Mouse (Mus musculus) kidney, adult 2 months (tissue): Measurements from ENCODE around the gene Tob1. TPM values are rescaled to one million over a fixed set of nuclear protein-coding genes. Genes with fewer than 3 reads are reported as not detected.

Experiments used
- DNase-seq: peaks from one replicate; pipeline ENCODE4 v3.0.0; 2021
- H3K27ac ChIP-seq: fragments of 200-500 bp; 2 replicates; pipeline ENCODE4 v1.5.1; 2012; ENCODE audit warnings: low read depth, low read length, control low read depth, inconsistent platforms; ENCODE audit not compliant: insufficient read depth
- H3K27me3 ChIP-seq: fragments of 200-500 bp; replicated peaks from 2 replicates; pipeline ENCODE4 v1.6.1; 2012; ENCODE audit warnings: mild to moderate bottlenecking, moderate library complexity, low read length, inconsistent platforms; ENCODE audit not compliant: control insufficient read depth, insufficient read depth
- H3K36me3 ChIP-seq: fragments of 200-500 bp; 2 replicates; pipeline ENCODE4 v1.6.1; 2012; ENCODE audit warnings: mild to moderate bottlenecking, moderate library complexity, low read length, inconsistent platforms; ENCODE audit not compliant: control insufficient read depth, insufficient read depth
- H3K4me1 ChIP-seq: fragments of 200-500 bp; 2 replicates; pipeline ENCODE4 v1.6.1; 2011; ENCODE audit warnings: low read length; ENCODE audit not compliant: control insufficient read depth, insufficient read depth
- H3K4me3 ChIP-seq: fragments of 200-500 bp; 2 replicates; pipeline ENCODE4 v1.5.1; 2011; ENCODE audit warnings: mild to moderate bottlenecking, low read depth, low read length, control low read depth; ENCODE audit not compliant: insufficient read depth
- CTCF ChIP-seq: fragments of 200-500 bp; conservative IDR thresholded peaks from 2 replicates; pipeline ENCODE4 v1.5.1; 2011; ENCODE audit warnings: low read depth, mild to moderate bottlenecking, control low read depth, low read length, moderate library complexity, mixed read lengths; ENCODE audit not compliant: insufficient read depth, insufficient read length
- POLR2A ChIP-seq: fragments of 200-500 bp; IDR thresholded peaks from one replicate; pipeline ENCODE4 v1.6.1; 2011; ENCODE audit warnings: low read depth, low read length, control low read depth
- WGBS: fragments of 180-500 bp; shearing (Covaris S2); methylation state at CpG from one replicate; pipeline ENCODE4 v1.1.7; 2018; 5-methylcytosine and 5-hydroxymethylcytosine counted together
- polyA plus RNA-seq: library from polyadenylated mRNA; depleted of rRNA; stranded (reverse); fragments of >200 nt; gene quantifications from 2 replicates; pipeline ENCODE4 v1.2.3, GENCODE M21; 2012

Gene Tob1
- polyA plus RNA-seq, 1 experiment = 45.0 TPM

DNA sequence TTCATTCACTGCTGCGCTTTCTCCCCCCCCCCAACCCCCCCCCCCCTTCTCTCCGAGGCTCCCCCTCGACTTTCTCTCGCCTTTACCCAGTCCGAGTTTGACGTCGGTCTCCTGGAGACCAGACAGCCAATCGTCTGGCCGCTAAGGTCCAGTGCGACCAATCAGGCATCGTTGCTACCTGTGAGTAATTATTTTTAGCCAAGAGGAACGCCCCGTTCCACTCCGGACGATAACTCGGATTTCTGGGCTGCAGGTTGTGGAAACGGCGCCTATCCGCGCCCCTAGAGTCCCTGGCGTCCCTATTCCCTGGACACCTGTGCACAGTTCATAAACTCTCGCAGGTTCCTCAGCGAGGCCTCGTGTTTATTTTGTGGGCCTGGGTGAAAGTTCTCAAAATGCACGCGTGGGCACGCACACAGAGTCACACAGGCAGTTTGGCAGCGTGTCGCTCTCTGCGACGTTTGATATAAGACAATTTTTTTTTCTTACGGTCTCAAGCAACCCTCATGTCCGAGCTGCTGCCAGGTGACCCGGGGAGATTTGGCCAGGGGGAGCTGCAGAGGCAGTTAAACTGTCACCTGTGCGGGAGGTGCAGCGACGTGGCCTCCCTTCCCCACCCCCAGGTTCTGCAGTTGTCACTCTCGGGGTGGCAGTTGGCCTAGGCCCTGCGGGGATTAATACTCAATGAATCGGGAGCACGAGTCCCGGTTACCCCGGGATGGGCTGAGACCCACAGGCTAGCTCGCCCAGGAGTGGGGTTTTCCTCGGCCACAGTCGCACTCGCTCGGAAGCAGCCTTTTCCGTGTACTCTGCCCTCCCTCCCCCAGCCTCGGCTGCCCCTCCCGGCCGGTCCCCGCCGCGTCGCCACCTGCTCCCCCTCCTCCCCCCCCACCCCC lies 815 bp upstream of the Tob1 start:
- peaks cover 1% of the 10 kb centered on the region; the same call in 1 of the 2 replicates for H3K4me1 ChIP-seq
- TF ChIP-seq CTCF = no peak
- peak; percentile 88 for TF ChIP-seq POLR2A
- H3K27me3 ChIP-seq = no peaks in the 10 kb centered on the region
- peak; percentile 99 for DNase-seq
- H3K27ac ChIP-seq = peak overlapping the region; percentile 99
- WGBS = under 1% methylated on average over 43 of the region's 56 CpGs
- H3K36me3 ChIP-seq = peaks cover 12% of the 10 kb centered on the region; the same call in 1 of the 2 replicates
- peak overlapping the region; percentile 68 for H3K4me3 ChIP-seq

GRCm38 (mm10) chr11:94211651-94212488 lies 616 bp downstream of the Tob1 start:
- peaks cover 20% of the 10 kb centered on the region; the same call in 1 of the 2 replicates for H3K36me3 ChIP-seq
- H3K4me3 ChIP-seq = peak overlapping the region; percentile 72
- H3K27ac ChIP-seq = peak overlapping the region; percentile 96
- H3K27me3 ChIP-seq = no peaks in the 10 kb centered on the region
- TF ChIP-seq CTCF = no peak
- TF ChIP-seq POLR2A = no peak
- peaks cover 5% of the 10 kb centered on the region; the same call in 1 of the 2 replicates for H3K4me1 ChIP-seq
- peak; percentile 81 for DNase-seq
- under 1% methylated on average over 56 of the region's 61 CpGs for WGBS

DNA sequence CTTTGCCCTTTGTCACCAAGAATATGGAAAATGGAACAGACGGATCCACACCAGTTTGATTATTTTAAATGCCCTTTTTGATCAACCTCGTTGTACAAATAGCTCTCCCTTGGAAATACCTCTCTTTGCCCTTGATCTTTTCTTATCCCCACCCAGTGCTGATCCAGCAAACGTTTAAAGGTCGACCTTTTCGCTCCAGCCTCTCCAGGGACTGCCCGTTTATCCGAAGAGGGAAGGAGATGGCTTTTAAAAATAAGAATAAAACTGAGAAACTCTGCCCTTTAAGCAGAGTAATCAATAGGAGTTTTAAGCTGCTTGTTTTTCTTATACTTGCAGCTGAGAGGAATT lies 1.2 kb downstream of the Tob1 start:
- peak; percentile 67 for DNase-seq
- 3% methylated on average over 7 of the region's 7 CpGs for WGBS

GRCm38 (mm10) chr11:94212997-94213396 lies 1.7 kb downstream of the Tob1 start:
- H3K27me3 ChIP-seq = no peaks in the 10 kb centered on the region
- TF ChIP-seq POLR2A = no peak
- TF ChIP-seq CTCF = no peak
- DNase-seq = no peak
- 39% methylated on average over 4 of the region's 4 CpGs for WGBS
- H3K27ac ChIP-seq = 0 out of 2 replicates have a peak overlapping the region, but pooled peaks have one; percentile 25
- no peak overlapping the region; the same call in 1 of the 2 replicates for H3K4me3 ChIP-seq
- H3K4me1 ChIP-seq = peaks cover 5% of the 10 kb centered on the region; the same call in 1 of the 2 replicates
- peaks cover 20% of the 10 kb centered on the region; the same call in 1 of the 2 replicates for H3K36me3 ChIP-seq

More for the DNA sequence above, 1.2 kb downstream of the Tob1 start:
- TF ChIP-seq POLR2A (no peak), CTCF (no peak)
- H3K27ac ChIP-seq = peak overlapping the region; percentile 96
- H3K36me3 ChIP-seq = peaks cover 20% of the 10 kb centered on the region; the same call in 1 of the 2 replicates
- H3K4me1 ChIP-seq = peaks cover 5% of the 10 kb centered on the region; the same call in 1 of the 2 replicates
- H3K27me3 ChIP-seq = no peaks in the 10 kb centered on the region
- peak overlapping the region; percentile 72 for H3K4me3 ChIP-seq

DNA sequence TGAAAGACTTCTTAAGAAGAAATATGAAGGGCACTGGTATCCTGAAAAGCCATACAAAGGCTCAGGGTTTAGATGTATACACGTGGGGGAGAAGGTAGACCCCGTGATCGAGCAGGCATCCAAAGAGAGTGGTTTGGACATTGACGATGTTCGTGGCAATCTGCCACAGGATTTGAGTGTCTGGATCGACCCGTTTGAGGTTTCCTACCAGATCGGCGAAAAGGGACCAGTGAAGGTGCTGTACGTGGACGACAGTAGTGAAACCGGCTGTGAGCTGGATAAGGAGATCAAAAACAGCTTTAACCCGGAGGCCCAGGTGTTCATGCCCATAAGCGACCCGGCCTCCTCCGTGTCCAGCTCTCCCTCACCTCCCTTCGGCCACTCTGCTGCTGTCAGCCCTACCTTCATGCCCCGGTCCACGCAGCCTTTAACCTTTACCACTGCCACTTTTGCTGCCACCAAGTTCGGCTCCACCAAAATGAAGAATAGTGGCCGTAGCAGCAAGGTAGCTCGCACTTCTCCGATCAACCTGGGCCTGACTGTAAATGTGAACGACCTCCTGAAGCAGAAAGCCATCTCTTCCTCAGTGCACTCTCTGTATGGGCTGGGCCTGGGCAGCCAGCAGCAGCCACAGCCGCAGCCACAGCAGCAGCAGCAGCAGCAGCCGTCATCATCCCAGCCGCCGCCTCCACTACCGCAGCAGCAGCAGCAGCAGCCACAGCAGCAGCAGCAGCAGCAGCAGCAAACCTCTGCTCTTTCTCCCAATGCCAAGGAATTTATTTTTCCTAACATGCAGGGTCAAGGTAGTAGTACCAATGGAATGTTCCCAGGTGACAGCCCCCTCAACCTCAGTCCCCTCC lies 2.7 kb downstream of the Tob1 start:
- DNase-seq = peak; percentile 42
- peaks cover 20% of the 10 kb centered on the region; the same call in 1 of the 2 replicates for H3K36me3 ChIP-seq
- H3K27ac ChIP-seq = peak overlapping the region; percentile 58
- WGBS = 39% methylated on average over 29 of the region's 29 CpGs
- H3K4me3 ChIP-seq = peak overlapping the region; percentile 57
- peaks cover 5% of the 10 kb centered on the region; the same call in 1 of the 2 replicates for H3K4me1 ChIP-seq
- TF ChIP-seq CTCF = no peak
- TF ChIP-seq POLR2A = no peak
- H3K27me3 ChIP-seq = no peaks in the 10 kb centered on the region

- no peak for DNase-seq
Measured at GRCm38 (mm10) chr11:94215581-94215980, 4.3 kb downstream of the Tob1 start.

More at GRCm38 (mm10) chr11:94215581-94215980, 4.3 kb downstream of the Tob1 start:
- TF ChIP-seq CTCF (no peak), POLR2A (no peak)
- Histone ChIP-seq H3K27me3 (no peaks in the 10 kb centered on the region), H3K36me3 (peaks cover 20% of the 10 kb centered on the region; the same call in 1 of the 2 replicates), H3K27ac (peak overlapping the region; percentile 57; the same call in 1 of the 2 replicates), H3K4me1 (peaks cover 5% of the 10 kb centered on the region; the same call in 1 of the 2 replicates), H3K4me3 (no peak overlapping the region)
- WGBS = 51% methylated on average over 3 of the region's 3 CpGs
